Mouse (Mus musculus) liver, adult 2 months (tissue): ENCODE measurements around the gene Ptgir. TPM values are rescaled to one million over a fixed set of nuclear protein-coding genes. Genes with fewer than 3 reads are reported as not detected.

Source experiments
- DNase-seq: peaks from one replicate; pipeline ENCODE4 v3.0.0-alpha.2; 2011; ENCODE audit warnings: low read depth, low spot score; ENCODE audit errors: extremely low read depth
- H3K27ac ChIP-seq: fragments of 200-500 bp; replicated peaks from 2 replicates; pipeline ENCODE4 v1.5.1; 2012; ENCODE audit warnings: low read depth, mild to moderate bottlenecking, control low read depth, inconsistent platforms, low read length; ENCODE audit not compliant: insufficient read depth
- H3K27me3 ChIP-seq: fragments of 200-500 bp; 2 replicates; pipeline ENCODE4 v1.6.1; 2012; ENCODE audit warnings: mild to moderate bottlenecking, moderate library complexity, low read length, inconsistent platforms; ENCODE audit not compliant: control insufficient read depth, insufficient read depth
- H3K36me3 ChIP-seq: fragments of 200-500 bp; 2 replicates; pipeline ENCODE4 v1.6.1; 2012; ENCODE audit warnings: low read length, inconsistent platforms; ENCODE audit not compliant: control insufficient read depth, insufficient read depth
- H3K4me1 ChIP-seq: fragments of 200-500 bp; 2 replicates; pipeline ENCODE4 v1.6.1; 2011; ENCODE audit warnings: low read length; ENCODE audit not compliant: control insufficient read depth, insufficient read depth
- H3K4me3 ChIP-seq: fragments of 200-500 bp; 2 replicates; pipeline ENCODE4 v1.5.1; 2011; ENCODE audit warnings: low read depth, mild to moderate bottlenecking, control low read depth, low read length, moderate library complexity; ENCODE audit not compliant: insufficient read depth
- H3K79me2 ChIP-seq: fragments of 200-500 bp; 2 replicates; pipeline ENCODE4 v1.6.1; 2012; ENCODE audit warnings: inconsistent platforms, mild to moderate bottlenecking, low read length, moderate library complexity; ENCODE audit not compliant: control insufficient read depth, insufficient read depth
- H3K9ac ChIP-seq: fragments of 200-500 bp; 2 replicates; pipeline ENCODE4 v1.6.1; 2012; ENCODE audit warnings: low read depth, mild to moderate bottlenecking, control low read depth, inconsistent platforms, low read length
- CTCF ChIP-seq: fragments of 200-500 bp; IDR thresholded peaks from 2 replicates; pipeline ENCODE4 v1.5.1; 2011; ENCODE audit warnings: low read depth, low read length, control low read depth
- POLR2A ChIP-seq: fragments of 200-500 bp; IDR thresholded peaks from 2 replicates; pipeline ENCODE4 v1.6.1; 2011; ENCODE audit warnings: low read length, control low read depth; ENCODE audit not compliant: insufficient read depth; ENCODE audit errors: extremely low read depth
- WGBS: fragments of 180-500 bp; shearing (Covaris S2); methylation state at CpG from one replicate; pipeline ENCODE4 v1.1.7; 2018; 5-methylcytosine and 5-hydroxymethylcytosine counted together
- polyA plus RNA-seq: library from polyadenylated mRNA; depleted of rRNA; stranded (reverse); fragments of >200 nt; gene quantifications from 2 replicates; pipeline ENCODE4 v1.2.3, GENCODE M21; 2012
- total RNA-seq: library from RNA; depleted of rRNA; stranded (reverse); fragments of >200 nt; gene quantifications from 2 replicates; pipeline ENCODE4 v1.2.3, GENCODE M21; 2014

Ptgir gene
- total and polyA plus RNA-seq, 2 experiments, result 0.09 to 0.33 TPM

- H3K4me1 ChIP-seq, result no peaks in the 10 kb centered on the region
- no peak overlapping the region for H3K9ac ChIP-seq
- H3K79me2 ChIP-seq, result no peaks in the 10 kb centered on the region
- no peak overlapping the region for H3K27ac ChIP-seq
- TF ChIP-seq POLR2A (no peak), CTCF (no peak)
- H3K4me3 ChIP-seq, result no peak overlapping the region
- no peaks in the 10 kb centered on the region for H3K27me3 ChIP-seq
- peaks cover 2% of the 10 kb centered on the region; the same call in 1 of the 2 replicates for H3K36me3 ChIP-seq
- DNase-seq, result no peak
- 93% methylated on average over 32 of the region's 32 CpGs for WGBS
Measured at GRCm38 (mm10) chr7:16915461-16916340, 9.4 kb downstream of the Ptgir start.

GRCm38 (mm10) chr7:16916342-16917265 lies 10.3 kb downstream of the Ptgir start:
- no peak for DNase-seq
- Histone ChIP-seq H3K36me3 (peaks cover 2% of the 10 kb centered on the region; the same call in 1 of the 2 replicates), H3K27me3 (no peaks in the 10 kb centered on the region), H3K27ac (no peak overlapping the region), H3K4me1 (peaks cover 3% of the 10 kb centered on the region; the same call in 1 of the 2 replicates), H3K4me3 (no peak overlapping the region), H3K79me2 (0 out of 2 replicates have a peak, but pooled peaks cover 3% of the 10 kb centered on the region), H3K9ac (no peak overlapping the region)
- TF ChIP-seq CTCF (no peak), POLR2A (no peak)
- WGBS, result 59% methylated on average over 30 of the region's 30 CpGs

- Histone ChIP-seq H3K79me2 (peaks cover 6% of the 10 kb centered on the region; the same call in 1 of the 2 replicates), H3K9ac (no peak overlapping the region), H3K27ac (no peak overlapping the region), H3K27me3 (no peaks in the 10 kb centered on the region), H3K4me3 (no peak overlapping the region), H3K4me1 (peaks cover 7% of the 10 kb centered on the region), H3K36me3 (peaks cover 2% of the 10 kb centered on the region; the same call in 1 of the 2 replicates)
- 94% methylated on average over 11 of the region's 11 CpGs for WGBS
- DNase-seq, result no peak
- TF ChIP-seq POLR2A, result no peak
- TF ChIP-seq CTCF, result no peak
Measured at GRCm38 (mm10) chr7:16917447-16917846, 11.2 kb downstream of the Ptgir start.

DNA sequence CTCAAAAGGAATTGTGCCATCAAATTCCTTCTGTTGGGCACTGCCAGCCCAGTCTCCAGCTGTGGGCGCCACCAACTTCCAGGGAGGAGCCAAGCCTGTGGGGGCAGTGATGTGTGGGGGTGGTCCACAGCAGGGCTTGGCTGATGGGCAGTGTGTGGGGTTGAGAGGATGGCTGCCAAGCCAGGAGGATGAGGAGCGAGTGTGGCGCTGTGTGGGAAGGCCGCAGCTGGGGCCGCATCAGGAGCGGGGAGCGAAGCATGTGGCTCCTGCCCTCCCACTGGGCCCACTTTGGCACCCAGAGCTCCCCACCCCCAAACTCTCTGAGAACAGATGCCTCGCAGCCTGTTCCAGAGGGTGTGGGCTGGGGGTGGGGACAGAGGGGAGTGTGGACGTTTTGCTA lies 11.7 kb downstream of the Ptgir start:
- TF ChIP-seq CTCF (no peak), POLR2A (no peak)
- 87% methylated on average over 9 of the region's 9 CpGs for WGBS
- no peak overlapping the region for H3K27ac ChIP-seq
- peaks cover 12% of the 10 kb centered on the region; the same call in 1 of the 2 replicates for H3K79me2 ChIP-seq
- no peaks in the 10 kb centered on the region for H3K27me3 ChIP-seq
- peaks cover 2% of the 10 kb centered on the region; the same call in 1 of the 2 replicates for H3K36me3 ChIP-seq
- DNase-seq, result no peak
- no peak overlapping the region for H3K9ac ChIP-seq
- no peak overlapping the region for H3K4me3 ChIP-seq
- H3K4me1 ChIP-seq, result peaks cover 13% of the 10 kb centered on the region

DNA sequence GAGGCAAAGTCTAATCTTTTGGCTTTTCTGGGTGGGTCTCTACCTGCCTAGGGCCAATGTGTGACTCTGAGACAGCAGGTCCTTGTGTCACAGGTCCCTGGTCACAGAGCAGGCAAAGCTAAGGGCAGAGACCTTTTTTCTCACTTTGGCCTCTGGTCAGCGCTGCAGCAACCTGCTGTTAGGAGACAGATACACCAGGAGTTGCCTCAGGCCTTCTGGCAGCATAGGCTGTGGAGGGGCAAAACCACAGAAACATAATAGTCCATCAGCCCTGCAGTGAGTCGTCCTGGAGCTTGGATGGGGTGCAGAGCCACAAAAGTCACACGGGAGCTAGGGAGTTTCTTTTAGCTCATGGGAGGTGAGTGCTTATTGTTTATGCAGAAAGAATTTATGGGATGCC lies 12.4 kb downstream of the Ptgir start:
- no peak for DNase-seq
- no peak for TF ChIP-seq POLR2A
- no peak for TF ChIP-seq CTCF
- Histone ChIP-seq H3K4me3 (no peak overlapping the region), H3K36me3 (peaks cover 2% of the 10 kb centered on the region; the same call in 1 of the 2 replicates), H3K27ac (no peak overlapping the region), H3K79me2 (peaks cover 17% of the 10 kb centered on the region; the same call in 1 of the 2 replicates), H3K4me1 (peaks cover 15% of the 10 kb centered on the region), H3K27me3 (no peaks in the 10 kb centered on the region), H3K9ac (no peak overlapping the region)
- 95% methylated on average over 3 of the region's 3 CpGs for WGBS
